Mouse (Mus musculus): Measurements from ENCODE around the gene Fez1. TPM values are rescaled to one million over a fixed set of nuclear protein-coding genes. Genes with fewer than 3 reads are reported as not detected.
A peak's percentile ranks its signal among the peaks of the same experiment; 100 is the strongest.

Gene Fez1
- polyA plus RNA-seq, 1 experiment from 2014 or later = 664 TPM

GRCm38 (mm10) chr9:36895009-36895693 lies 73.5 kb downstream of the Fez1 start:
- Histone ChIP-seq H3K27ac (ENCODE audit: low read depth, low read length) (no peak overlapping the region), H3K9me3 (ENCODE audit: control insufficient read depth, low read length) (no peaks in the 10 kb centered on the region), H3K4me2 (ENCODE audit: low read depth, low read length) (no peak overlapping the region), H3K9ac (replicated peaks; ENCODE audit: low read depth, low read length) (no peak overlapping the region), H3K27me3 (ENCODE audit: control insufficient read depth, insufficient read depth, low read length) (no peaks in the 10 kb centered on the region), H3K4me1 (ENCODE audit: control insufficient read depth, insufficient read depth, low read length) (no peaks in the 10 kb centered on the region), H3K4me3 (ENCODE audit: low read depth, low read length) (no peak overlapping the region), H3K36me3 (ENCODE audit: control insufficient read depth, insufficient read depth, low read length) (peaks cover 18% of the 10 kb centered on the region)
- 83% methylated on average over 8 of the region's 8 CpGs for WGBS
- peak; percentile 81 for ATAC-seq (ENCODE audit: low read depth)

- Histone ChIP-seq H3K27ac (ENCODE audit: low read depth, low read length) (no peak overlapping the region), H3K36me3 (ENCODE audit: control insufficient read depth, insufficient read depth, low read length) (0 out of 2 replicates have a peak, but pooled peaks cover 3% of the 10 kb centered on the region), H3K4me1 (ENCODE audit: control insufficient read depth, insufficient read depth, low read length) (no peaks in the 10 kb centered on the region), H3K27me3 (ENCODE audit: control insufficient read depth, insufficient read depth, low read length) (no peaks in the 10 kb centered on the region), H3K4me2 (ENCODE audit: low read depth, low read length) (no peak overlapping the region), H3K9me3 (ENCODE audit: control insufficient read depth, low read length) (no peaks in the 10 kb centered on the region), H3K4me3 (ENCODE audit: low read depth, low read length) (no peak overlapping the region), H3K9ac (replicated peaks; ENCODE audit: low read depth, low read length) (no peak overlapping the region)
- ATAC-seq (ENCODE audit: low read depth) = no peak
- WGBS = 96% methylated on average over 3 of the region's 3 CpGs
These were observed 76.9 kb downstream of the Fez1 start for GRCm38 (mm10) chr9:36898560-36898959.

- Histone ChIP-seq H3K36me3 (ENCODE audit: control insufficient read depth, insufficient read depth, low read length) (0 out of 2 replicates have a peak, but pooled peaks cover 3% of the 10 kb centered on the region), H3K9me3 (ENCODE audit: control insufficient read depth, low read length) (no peaks in the 10 kb centered on the region), H3K4me3 (ENCODE audit: low read depth, low read length) (no peak overlapping the region), H3K4me1 (ENCODE audit: control insufficient read depth, insufficient read depth, low read length) (no peaks in the 10 kb centered on the region), H3K9ac (replicated peaks; ENCODE audit: low read depth, low read length) (no peak overlapping the region), H3K27me3 (ENCODE audit: control insufficient read depth, insufficient read depth, low read length) (no peaks in the 10 kb centered on the region), H3K27ac (ENCODE audit: low read depth, low read length) (no peak overlapping the region), H3K4me2 (ENCODE audit: low read depth, low read length) (no peak overlapping the region)
- 86% methylated on average over 4 of the region's 4 CpGs for WGBS
- no peak for ATAC-seq (ENCODE audit: low read depth)
These were observed 78.8 kb downstream of the Fez1 start for GRCm38 (mm10) chr9:36900464-36900863.

- no peaks in the 10 kb centered on the region for H3K4me1 ChIP-seq (ENCODE audit: control insufficient read depth, insufficient read depth, low read length)
- H3K9ac ChIP-seq (replicated peaks; ENCODE audit: low read depth, low read length) = no peak overlapping the region
- no peak overlapping the region; the same call in 1 of the 2 replicates for H3K27ac ChIP-seq (ENCODE audit: low read depth, low read length)
- peak; percentile 79; the same call in 1 of the 2 replicates for ATAC-seq (ENCODE audit: low read depth)
- H3K4me3 ChIP-seq (ENCODE audit: low read depth, low read length) = no peak overlapping the region
- H3K4me2 ChIP-seq (ENCODE audit: low read depth, low read length) = no peak overlapping the region
- H3K9me3 ChIP-seq (ENCODE audit: control insufficient read depth, low read length) = no peaks in the 10 kb centered on the region
- no peaks in the 10 kb centered on the region for H3K27me3 ChIP-seq (ENCODE audit: control insufficient read depth, insufficient read depth, low read length)
- 55% methylated on average over 4 of the region's 4 CpGs for WGBS
- H3K36me3 ChIP-seq (ENCODE audit: control insufficient read depth, insufficient read depth, low read length) = peaks cover 3% of the 10 kb centered on the region; the same call in 1 of the 2 replicates
These were observed 83.8 kb downstream of the Fez1 start for GRCm38 (mm10) chr9:36905452-36905851.

GRCm38 (mm10) chr9:36916362-36916761 lies 94.7 kb downstream of the Fez1 start:
- peak; percentile 71 for ATAC-seq (ENCODE audit: low read depth)
- Histone ChIP-seq H3K27me3 (ENCODE audit: control insufficient read depth, insufficient read depth, low read length) (no peaks in the 10 kb centered on the region), H3K4me3 (ENCODE audit: low read depth, low read length) (no peak overlapping the region), H3K36me3 (ENCODE audit: control insufficient read depth, insufficient read depth, low read length) (no peaks in the 10 kb centered on the region), H3K27ac (ENCODE audit: low read depth, low read length) (no peak overlapping the region), H3K4me1 (ENCODE audit: control insufficient read depth, insufficient read depth, low read length) (peaks cover 4% of the 10 kb centered on the region; the same call in 1 of the 2 replicates), H3K4me2 (ENCODE audit: low read depth, low read length) (no peak overlapping the region), H3K9ac (replicated peaks; ENCODE audit: low read depth, low read length) (no peak overlapping the region), H3K9me3 (ENCODE audit: control insufficient read depth, low read length) (no peaks in the 10 kb centered on the region)
- 11% methylated on average over 6 of the region's 6 CpGs for WGBS

GRCm38 (mm10) chr9:36916915-36917314 lies 95.3 kb downstream of the Fez1 start:
- ATAC-seq (ENCODE audit: low read depth) = no peak

GRCm38 (mm10) chr9:36918582-36918981 lies 96.9 kb downstream of the Fez1 start:
- Histone ChIP-seq H3K4me3 (ENCODE audit: low read depth, low read length) (no peak overlapping the region), H3K36me3 (ENCODE audit: control insufficient read depth, insufficient read depth, low read length) (peaks cover 8% of the 10 kb centered on the region; the same call in 1 of the 2 replicates), H3K4me1 (ENCODE audit: control insufficient read depth, insufficient read depth, low read length) (peaks cover 18% of the 10 kb centered on the region), H3K9ac (replicated peaks; ENCODE audit: low read depth, low read length) (no peak overlapping the region), H3K27ac (ENCODE audit: low read depth, low read length) (no peak overlapping the region), H3K27me3 (ENCODE audit: control insufficient read depth, insufficient read depth, low read length) (no peaks in the 10 kb centered on the region), H3K4me2 (ENCODE audit: low read depth, low read length) (no peak overlapping the region), H3K9me3 (ENCODE audit: control insufficient read depth, low read length) (no peaks in the 10 kb centered on the region)
- 64% methylated on average over 3 of the region's 3 CpGs for WGBS
- ATAC-seq (ENCODE audit: low read depth) = no peak

More at GRCm38 (mm10) chr9:36916915-36917314, 95.3 kb downstream of the Fez1 start:
- Histone ChIP-seq H3K4me3 (ENCODE audit: low read depth, low read length) (no peak overlapping the region), H3K36me3 (ENCODE audit: control insufficient read depth, insufficient read depth, low read length) (no peaks in the 10 kb centered on the region), H3K4me1 (ENCODE audit: control insufficient read depth, insufficient read depth, low read length) (peaks cover 6% of the 10 kb centered on the region; the same call in 1 of the 2 replicates), H3K9ac (replicated peaks; ENCODE audit: low read depth, low read length) (no peak overlapping the region), H3K4me2 (ENCODE audit: low read depth, low read length) (no peak overlapping the region), H3K27me3 (ENCODE audit: control insufficient read depth, insufficient read depth, low read length) (no peaks in the 10 kb centered on the region), H3K9me3 (ENCODE audit: control insufficient read depth, low read length) (no peaks in the 10 kb centered on the region), H3K27ac (ENCODE audit: low read depth, low read length) (0 out of 2 replicates have a peak overlapping the region, but pooled peaks have one; percentile 1)
- WGBS = 45% methylated on average over 5 of the region's 5 CpGs

- Histone ChIP-seq H3K4me3 (ENCODE audit: low read depth, low read length) (no peak overlapping the region), H3K9ac (replicated peaks; ENCODE audit: low read depth, low read length) (no peak overlapping the region), H3K4me2 (ENCODE audit: low read depth, low read length) (no peak overlapping the region), H3K36me3 (ENCODE audit: control insufficient read depth, insufficient read depth, low read length) (peaks cover 8% of the 10 kb centered on the region; the same call in 1 of the 2 replicates), H3K27me3 (ENCODE audit: control insufficient read depth, insufficient read depth, low read length) (no peaks in the 10 kb centered on the region), H3K4me1 (ENCODE audit: control insufficient read depth, insufficient read depth, low read length) (peaks cover 18% of the 10 kb centered on the region), H3K27ac (ENCODE audit: low read depth, low read length) (no peak overlapping the region), H3K9me3 (ENCODE audit: control insufficient read depth, low read length) (no peaks in the 10 kb centered on the region)
- no peak for ATAC-seq (ENCODE audit: low read depth)
- 67% methylated on average over 4 of the region's 4 CpGs for WGBS
These were observed 97.8 kb downstream of the Fez1 start for GRCm38 (mm10) chr9:36919472-36919871.

GRCm38 (mm10) chr9:36921718-36922415 lies 100.2 kb downstream of the Fez1 start:
- Histone ChIP-seq H3K4me1 (ENCODE audit: control insufficient read depth, insufficient read depth, low read length) (peaks cover 18% of the 10 kb centered on the region), H3K27me3 (ENCODE audit: control insufficient read depth, insufficient read depth, low read length) (no peaks in the 10 kb centered on the region), H3K9me3 (ENCODE audit: control insufficient read depth, low read length) (no peaks in the 10 kb centered on the region), H3K9ac (replicated peaks; ENCODE audit: low read depth, low read length) (no peak overlapping the region), H3K4me3 (ENCODE audit: low read depth, low read length) (no peak overlapping the region), H3K27ac (ENCODE audit: low read depth, low read length) (peak overlapping the region; percentile 65), H3K36me3 (ENCODE audit: control insufficient read depth, insufficient read depth, low read length) (peaks cover 8% of the 10 kb centered on the region; the same call in 1 of the 2 replicates), H3K4me2 (ENCODE audit: low read depth, low read length) (no peak overlapping the region)
- peak; percentile 79 for ATAC-seq (ENCODE audit: low read depth)
- 27% methylated on average over 13 of the region's 13 CpGs for WGBS

All from neural tube, embryonic 14.5 days (tissue).